Mouse (Mus musculus): Measurements from ENCODE around the gene Tbl3. TPM values are rescaled to one million over a fixed set of nuclear protein-coding genes. Genes with fewer than 3 reads are reported as not detected.
A peak's percentile ranks its signal among the peaks of the same experiment; 100 is the strongest.

Tbl3 gene
- polyA plus RNA-seq, 1 experiment from 2014 or later, result 57.3 TPM

- H3K36me3 ChIP-seq, result peaks cover 23% of the 10 kb centered on the region
- peak overlapping the region; percentile 50 for H3K9ac ChIP-seq
- WGBS, result 25% methylated on average over 8 of the region's 8 CpGs
- no peaks in the 10 kb centered on the region for H3K9me3 ChIP-seq
- peak overlapping the region; percentile 77 for H3K4me2 ChIP-seq
- peak overlapping the region; percentile 56 for H3K4me3 ChIP-seq
- no peak overlapping the region for H3K27ac ChIP-seq
- peaks cover 15% of the 10 kb centered on the region for H3K4me1 ChIP-seq
- no peak for ATAC-seq (ENCODE audit: insufficient number of reproducible peaks, low FRiP score, low TSS enrichment, low read depth)
- no peaks in the 10 kb centered on the region for H3K27me3 ChIP-seq
Measured at GRCm38 (mm10) chr17:24737135-24737810, 29.8 kb upstream of the Tbl3 start.

GRCm38 (mm10) chr17:24736330-24737051 is 29.0 kb upstream of the Tbl3 start, which contains the start of gene Msrb1:
Gene Msrb1, plus strand, starts transcription at chr17:24736642.
- peak; percentile 95 for ATAC-seq (ENCODE audit: insufficient number of reproducible peaks, low FRiP score, low TSS enrichment, low read depth)
- Histone ChIP-seq H3K4me2 (peak within 1 kb of the TSS; percentile 77), H3K9ac (peak within 1 kb of the TSS; percentile 50), H3K36me3 (peaks cover 17% of the 10 kb centered on the region), H3K27ac (peak within 1 kb of the TSS; percentile 73), H3K4me3 (peak within 1 kb of the TSS; percentile 56), H3K9me3 (no peaks in the 10 kb centered on the region), H3K27me3 (no peaks in the 10 kb centered on the region), H3K4me1 (peaks cover 15% of the 10 kb centered on the region)
- WGBS, result 2% methylated on average over 29 of the region's 29 CpGs

GRCm38 (mm10) chr17:24735446-24735845 is 28.0 kb upstream of the Tbl3 start:
- Histone ChIP-seq H3K4me2 (no peak overlapping the region), H3K36me3 (peaks cover 9% of the 10 kb centered on the region), H3K9me3 (no peaks in the 10 kb centered on the region), H3K4me3 (no peak overlapping the region), H3K4me1 (peaks cover 15% of the 10 kb centered on the region), H3K27me3 (no peaks in the 10 kb centered on the region), H3K27ac (no peak overlapping the region), H3K9ac (no peak overlapping the region)
- WGBS, result 89% methylated on average over 7 of the region's 7 CpGs
- ATAC-seq (ENCODE audit: insufficient number of reproducible peaks, low FRiP score, low TSS enrichment, low read depth), result no peak

- H3K4me2 ChIP-seq, result no peak overlapping the region
- H3K9me3 ChIP-seq, result no peaks in the 10 kb centered on the region
- H3K9ac ChIP-seq, result no peak overlapping the region
- ATAC-seq (ENCODE audit: insufficient number of reproducible peaks, low FRiP score, low TSS enrichment, low read depth), result no peak
- peaks cover 2% of the 10 kb centered on the region; the same call in 1 of the 2 replicates for H3K36me3 ChIP-seq
- WGBS, result 86% methylated on average over 1 of the region's 1 CpGs
- peaks cover 15% of the 10 kb centered on the region for H3K4me1 ChIP-seq
- no peak overlapping the region for H3K4me3 ChIP-seq
- no peak overlapping the region for H3K27ac ChIP-seq
- no peaks in the 10 kb centered on the region for H3K27me3 ChIP-seq
Measured at GRCm38 (mm10) chr17:24734513-24734912, 27.1 kb upstream of the Tbl3 start.

- no peak overlapping the region for H3K27ac ChIP-seq
- H3K4me1 ChIP-seq, result peaks cover 15% of the 10 kb centered on the region
- H3K9me3 ChIP-seq, result no peaks in the 10 kb centered on the region
- H3K27me3 ChIP-seq, result no peaks in the 10 kb centered on the region
- H3K4me2 ChIP-seq, result no peak overlapping the region
- H3K4me3 ChIP-seq, result no peak overlapping the region
- H3K9ac ChIP-seq, result no peak overlapping the region
- WGBS, result 86% methylated on average over 21 of the region's 21 CpGs
- H3K36me3 ChIP-seq, result no peaks in the 10 kb centered on the region
- no peak for ATAC-seq (ENCODE audit: insufficient number of reproducible peaks, low FRiP score, low TSS enrichment, low read depth)
Measured at GRCm38 (mm10) chr17:24733434-24734050, 26.1 kb upstream of the Tbl3 start.

GRCm38 (mm10) chr17:24732233-24732935 is 24.9 kb upstream of the Tbl3 start:
- H3K9ac ChIP-seq, result no peak overlapping the region
- WGBS, result 73% methylated on average over 12 of the region's 12 CpGs
- H3K27me3 ChIP-seq, result no peaks in the 10 kb centered on the region
- no peak for ATAC-seq (ENCODE audit: insufficient number of reproducible peaks, low FRiP score, low TSS enrichment, low read depth)
- H3K4me1 ChIP-seq, result peaks cover 11% of the 10 kb centered on the region
- no peaks in the 10 kb centered on the region for H3K9me3 ChIP-seq
- H3K4me2 ChIP-seq, result no peak overlapping the region
- no peaks in the 10 kb centered on the region for H3K36me3 ChIP-seq
- no peak overlapping the region for H3K4me3 ChIP-seq
- no peak overlapping the region for H3K27ac ChIP-seq

- Histone ChIP-seq H3K27ac (no peak overlapping the region), H3K9ac (no peak overlapping the region), H3K4me1 (peaks cover under 1% of the 10 kb centered on the region; the same call in 1 of the 2 replicates), H3K4me3 (no peak overlapping the region), H3K4me2 (no peak overlapping the region), H3K27me3 (no peaks in the 10 kb centered on the region), H3K9me3 (no peaks in the 10 kb centered on the region), H3K36me3 (no peaks in the 10 kb centered on the region)
- no peak for ATAC-seq (ENCODE audit: insufficient number of reproducible peaks, low FRiP score, low TSS enrichment, low read depth)
- 81% methylated on average over 14 of the region's 14 CpGs for WGBS
Measured at GRCm38 (mm10) chr17:24730787-24731186, 23.3 kb upstream of the Tbl3 start.

GRCm38 (mm10) chr17:24729067-24729466 is 21.6 kb upstream of the Tbl3 start:
- Histone ChIP-seq H3K27ac (no peak overlapping the region), H3K4me2 (no peak overlapping the region), H3K9ac (no peak overlapping the region), H3K9me3 (no peaks in the 10 kb centered on the region), H3K27me3 (no peaks in the 10 kb centered on the region), H3K4me1 (0 out of 2 replicates have a peak, but pooled peaks cover 3% of the 10 kb centered on the region), H3K4me3 (no peak overlapping the region), H3K36me3 (no peaks in the 10 kb centered on the region)
- WGBS, result 75% methylated on average over 6 of the region's 6 CpGs
- no peak for ATAC-seq (ENCODE audit: insufficient number of reproducible peaks, low FRiP score, low TSS enrichment, low read depth)

GRCm38 (mm10) chr17:24728184-24728583 is 20.7 kb upstream of the Tbl3 start:
- Histone ChIP-seq H3K4me2 (no peak overlapping the region), H3K4me1 (peaks cover 9% of the 10 kb centered on the region), H3K4me3 (no peak overlapping the region), H3K9ac (no peak overlapping the region), H3K9me3 (no peaks in the 10 kb centered on the region), H3K36me3 (no peaks in the 10 kb centered on the region), H3K27ac (no peak overlapping the region), H3K27me3 (no peaks in the 10 kb centered on the region)
- WGBS, result 70% methylated on average over 17 of the region's 17 CpGs
- no peak for ATAC-seq (ENCODE audit: insufficient number of reproducible peaks, low FRiP score, low TSS enrichment, low read depth)

GRCm38 (mm10) chr17:24727618-24728017 is 20.2 kb upstream of the Tbl3 start, which contains the start of gene Rpl3l:
Gene Rpl3l, plus strand, starts transcription at chr17:24727820.
- H3K36me3 ChIP-seq, result peaks cover under 1% of the 10 kb centered on the region; the same call in 1 of the 2 replicates
- H3K4me1 ChIP-seq, result peaks cover 14% of the 10 kb centered on the region
- no peaks in the 10 kb centered on the region for H3K9me3 ChIP-seq
- H3K27ac ChIP-seq, result no peak within 1 kb of the TSS
- H3K4me3 ChIP-seq, result no peak within 1 kb of the TSS
- H3K27me3 ChIP-seq, result no peaks in the 10 kb centered on the region
- no peak within 1 kb of the TSS for H3K4me2 ChIP-seq
- WGBS, result 65% methylated on average over 2 of the region's 2 CpGs
- ATAC-seq (ENCODE audit: insufficient number of reproducible peaks, low FRiP score, low TSS enrichment, low read depth), result no peak
- H3K9ac ChIP-seq, result no peak within 1 kb of the TSS

- no peaks in the 10 kb centered on the region for H3K9me3 ChIP-seq
- no peak overlapping the region for H3K9ac ChIP-seq
- ATAC-seq (ENCODE audit: insufficient number of reproducible peaks, low FRiP score, low TSS enrichment, low read depth), result no peak
- no peak overlapping the region for H3K4me2 ChIP-seq
- H3K27me3 ChIP-seq, result no peaks in the 10 kb centered on the region
- 70% methylated on average over 3 of the region's 3 CpGs for WGBS
- peaks cover 16% of the 10 kb centered on the region for H3K36me3 ChIP-seq
- no peak overlapping the region for H3K27ac ChIP-seq
- peaks cover 29% of the 10 kb centered on the region for H3K4me1 ChIP-seq
- H3K4me3 ChIP-seq, result no peak overlapping the region
Measured at GRCm38 (mm10) chr17:24725637-24726390, 18.4 kb upstream of the Tbl3 start.
